Mouse (Mus musculus): ENCODE results near the gene Il18rap.

- no peak for TF ChIP-seq POLR2A (IDR thresholded peaks at IDR 0.05; ENCODE audit: low read depth, low read length)
- no peak for TF ChIP-seq GABPA (IDR thresholded peaks at IDR 0.05; ENCODE audit: insufficient replicate concordance, low read depth, low read length)
- no peak for TF ChIP-seq PAX5 (IDR thresholded peaks at IDR 0.05; ENCODE audit: low read length)
- no peak for TF ChIP-seq SIN3A (IDR thresholded peaks at IDR 0.05; ENCODE audit: low read length)
Measured at GRCm38 (mm10) chr1:40546645-40547044, 31.5 kb downstream of the Il18rap start.
